Mouse (Mus musculus) neural tube, embryonic 10.5 days (tissue): ENCODE measurements around the gene Wdr38.

Experiments used
- DNase-seq: peaks from one replicate; pipeline ENCODE4 v3.0.0-alpha.2; 2017; ENCODE audit warnings: low spot score; ENCODE audit errors: extremely low spot score

Gene Wdr38

DNA sequence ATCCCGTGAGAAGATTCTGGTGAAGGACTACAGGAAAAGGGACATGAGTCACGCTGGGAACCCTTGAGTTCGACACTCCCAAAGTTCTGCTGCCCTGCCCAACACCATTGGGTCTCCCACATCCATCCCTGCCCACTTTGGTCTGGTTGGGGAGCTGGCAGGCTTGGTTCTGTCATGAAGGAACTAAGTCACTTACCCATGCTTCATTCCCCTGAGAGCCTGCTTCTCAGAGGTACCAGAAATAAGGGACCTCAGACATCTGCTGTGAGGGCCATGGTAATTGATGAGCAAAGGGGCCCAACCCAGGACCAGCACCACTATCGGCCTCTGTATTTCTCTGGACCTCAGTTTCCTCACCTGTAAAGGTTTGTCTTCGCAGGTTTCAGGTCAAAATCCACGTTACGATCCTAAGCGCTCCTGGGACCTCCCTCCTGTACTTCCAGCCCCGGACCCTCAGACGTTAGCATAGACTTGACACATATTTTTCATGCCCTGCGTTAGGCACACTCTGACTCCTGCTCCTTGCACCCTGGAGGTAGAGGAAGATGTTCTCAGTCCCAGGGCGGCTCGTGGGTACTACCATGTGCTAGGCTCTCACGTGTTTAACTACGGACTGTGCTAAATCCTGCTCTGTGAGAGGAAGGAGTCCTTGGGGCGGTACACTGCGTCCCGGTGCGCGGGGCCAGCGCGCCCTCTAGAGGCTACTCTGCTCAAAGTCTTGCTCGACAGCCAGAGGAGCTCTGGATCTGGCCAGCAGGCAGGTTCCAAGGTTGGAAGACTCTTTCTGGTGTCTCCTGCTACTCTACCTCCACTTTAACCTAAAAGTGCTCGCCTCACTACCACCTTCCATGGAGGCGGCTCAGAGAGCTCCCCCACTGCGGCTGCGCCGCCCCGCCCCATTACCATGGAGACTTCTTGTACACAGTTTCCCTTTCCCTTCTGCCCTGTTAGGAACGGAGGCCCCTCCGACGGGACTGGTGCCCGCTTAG is at the start of gene Wdr38:
Gene Wdr38 (plus strand): TSS at position 91 of the 989 bp plus-strand sequence.
- DNase-seq = peak; percentile 92

DNA sequence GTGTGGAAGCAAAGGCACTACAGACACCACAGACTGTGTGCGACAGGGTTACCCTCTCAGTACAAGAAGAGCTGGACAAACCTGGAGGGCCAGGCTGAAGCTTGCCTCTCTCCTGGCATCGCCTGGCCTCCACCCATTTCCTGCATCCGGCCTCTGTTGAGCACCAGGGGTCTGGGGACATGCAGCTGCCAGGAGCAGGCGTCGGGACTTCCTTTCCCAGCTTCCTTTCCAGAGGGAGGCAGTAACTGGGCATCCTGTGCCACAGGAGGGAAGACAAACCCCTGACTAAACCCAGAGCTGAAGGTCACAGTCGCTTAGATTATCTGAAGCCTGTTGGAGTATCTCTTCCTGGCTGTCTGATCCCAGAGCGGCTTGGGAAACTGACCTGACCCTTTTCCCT is 49.7 kb upstream of the Wdr38 start:
- no peak for DNase-seq

DNA sequence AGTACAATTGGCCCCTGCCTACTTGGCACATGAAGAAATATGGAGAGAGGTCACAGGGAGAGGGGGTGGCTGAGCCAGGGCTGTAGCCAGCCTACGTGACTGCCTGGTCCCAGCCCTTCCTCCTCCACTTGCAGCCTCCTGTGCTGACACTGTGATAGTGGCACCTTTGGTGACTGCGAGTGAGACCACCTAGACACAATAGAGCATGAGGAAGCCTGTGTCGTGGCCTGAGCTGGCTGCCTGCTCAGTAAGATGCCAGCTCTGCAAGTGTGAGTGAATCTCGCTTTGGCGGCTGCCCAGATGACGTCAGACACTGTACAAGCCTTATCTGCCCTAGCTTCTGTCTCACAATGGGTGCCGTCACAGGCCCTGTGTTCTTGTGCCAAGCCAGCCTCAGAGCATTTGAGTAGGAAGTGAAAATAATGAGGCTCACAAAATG is 47.0 kb upstream of the Wdr38 start:
- DNase-seq = no peak

DNA sequence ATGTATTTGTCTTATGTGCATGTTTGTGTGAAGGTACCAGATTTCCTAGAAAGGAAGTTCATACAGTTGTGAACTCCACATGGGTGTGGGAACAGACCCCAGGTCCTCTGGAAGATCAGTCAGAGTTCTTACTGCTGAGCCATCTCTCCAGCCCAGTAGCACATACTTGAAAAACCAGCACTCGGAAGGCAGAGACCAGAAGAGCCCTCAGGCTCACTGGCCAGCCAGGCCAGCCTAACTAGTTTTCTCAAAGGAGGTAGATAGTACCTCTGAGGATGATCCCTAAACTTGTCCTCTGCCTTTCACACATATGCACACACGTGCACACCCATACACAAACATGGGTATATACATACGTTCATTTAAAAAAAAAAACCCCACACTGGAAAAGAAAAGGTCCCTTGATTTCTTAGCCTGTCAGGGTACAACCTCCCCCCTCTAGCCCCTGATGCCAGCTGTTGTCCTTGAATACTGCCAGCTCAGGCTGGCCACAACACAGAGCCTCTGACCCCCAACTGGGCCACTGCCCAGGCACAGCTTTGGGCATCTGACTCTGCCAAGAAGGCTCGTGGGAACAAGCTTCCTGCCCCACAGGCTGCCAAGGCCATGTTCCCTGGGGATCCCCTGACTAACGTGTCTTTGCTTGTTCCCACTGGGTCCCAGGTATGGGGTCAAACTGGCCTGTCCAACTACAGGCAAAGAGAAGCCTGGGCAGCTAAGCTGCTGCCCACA is 44.0 kb upstream of the Wdr38 start:
- DNase-seq = no peak

DNA sequence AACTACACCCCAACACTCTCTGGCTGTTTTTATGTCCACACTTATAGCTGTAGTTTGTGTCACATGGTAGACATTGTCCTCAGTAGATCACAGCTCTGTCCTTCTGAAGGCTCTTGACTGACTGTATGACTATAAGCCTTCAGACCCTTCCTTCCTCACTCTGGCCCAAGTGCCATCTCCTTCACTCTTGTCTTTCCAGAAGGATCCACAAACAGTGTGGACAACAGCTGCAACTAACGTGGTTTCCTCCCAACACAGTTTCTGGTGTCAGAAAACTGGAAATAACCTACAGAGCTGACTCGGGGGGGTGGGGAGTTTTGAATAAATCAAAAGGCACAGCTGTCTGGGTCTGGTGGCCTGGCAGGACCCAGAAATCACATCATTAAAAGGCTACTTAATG is 41.2 kb upstream of the Wdr38 start:
- DNase-seq = no peak

DNA sequence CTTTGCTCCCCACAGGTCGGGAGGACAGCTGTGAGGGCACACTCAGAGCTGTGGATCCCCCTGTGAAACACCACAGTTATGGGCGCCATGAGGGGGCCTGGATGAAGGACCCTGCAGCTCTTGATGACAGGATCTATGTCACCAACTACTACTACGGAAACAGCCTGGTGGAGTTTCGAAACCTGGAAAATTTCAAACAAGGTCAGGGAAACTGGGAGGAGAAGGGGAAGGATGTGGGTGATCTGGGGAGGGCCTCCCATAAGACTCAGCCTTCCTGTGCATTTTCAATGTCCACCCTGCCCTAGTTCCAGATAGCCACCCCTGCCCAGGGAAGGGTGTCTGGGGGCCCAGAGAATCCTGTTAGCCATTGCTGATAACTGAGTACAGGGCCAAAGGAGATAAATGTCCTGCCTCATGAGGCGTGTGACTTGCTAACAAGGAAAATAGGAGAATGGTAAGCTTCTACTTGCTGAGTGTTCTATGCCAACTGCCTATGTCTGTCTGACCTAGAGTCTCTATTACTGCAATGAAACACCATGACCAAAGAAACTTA is 39.5 kb upstream of the Wdr38 start:
- DNase-seq = no peak

DNA sequence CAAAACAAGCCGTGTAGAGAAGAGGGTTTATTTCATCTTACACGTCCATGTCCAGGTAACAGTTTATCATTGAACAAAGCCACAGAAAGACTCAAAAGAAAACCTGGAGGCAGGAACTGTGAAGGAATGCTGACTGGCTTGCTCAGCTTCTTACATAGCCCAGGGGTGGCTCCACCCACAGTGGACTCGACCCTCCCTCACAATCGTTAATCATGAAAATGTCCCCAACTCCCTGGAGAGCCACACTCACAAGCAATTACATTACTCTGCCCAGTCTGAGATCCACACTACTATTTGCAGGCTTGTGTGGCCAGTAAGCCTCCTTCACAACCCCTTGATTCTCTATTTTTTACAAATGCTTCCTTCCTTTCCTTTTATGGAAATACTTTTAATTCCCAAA is 33.1 kb upstream of the Wdr38 start:
- DNase-seq = peak; percentile 30

DNA sequence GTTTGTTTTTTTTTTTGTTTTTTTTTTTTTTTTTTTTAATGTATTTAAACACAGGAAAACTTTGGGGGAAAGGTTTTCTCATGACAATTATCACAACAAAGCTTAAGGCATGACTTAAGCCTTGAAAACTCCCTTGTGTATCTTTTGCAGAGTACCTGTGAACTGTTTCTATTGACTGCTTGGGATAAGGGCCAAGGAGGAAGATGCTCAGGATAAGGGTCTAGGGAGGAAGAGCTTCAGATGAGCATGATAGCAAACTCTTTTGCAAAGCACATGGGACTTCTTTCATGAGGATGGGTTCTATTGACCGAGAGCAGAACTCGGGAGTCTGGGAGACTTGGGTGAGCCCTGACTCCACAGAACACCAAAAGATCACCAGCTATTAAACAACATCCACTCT is 27.6 kb upstream of the Wdr38 start:
- DNase-seq = no peak

DNA sequence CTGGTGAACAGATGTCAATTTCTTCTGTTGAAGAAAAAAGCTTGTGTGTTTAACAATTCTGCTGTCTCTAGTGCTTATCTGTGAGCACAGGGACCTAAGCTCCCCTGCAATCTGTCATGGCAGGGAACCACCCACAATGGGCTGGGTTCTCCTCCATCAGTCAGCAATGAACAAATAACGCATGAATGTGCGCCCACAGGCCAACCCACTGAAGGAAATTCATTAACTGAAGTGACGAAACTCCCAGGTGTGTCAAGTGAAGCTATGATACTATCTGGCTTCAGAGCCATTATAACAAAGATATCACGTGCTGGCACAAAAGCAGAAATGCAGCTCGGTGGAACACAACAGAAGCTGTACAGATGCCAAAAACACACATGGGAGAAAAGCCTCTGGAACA is 27.2 kb upstream of the Wdr38 start:
- no peak for DNase-seq

DNA sequence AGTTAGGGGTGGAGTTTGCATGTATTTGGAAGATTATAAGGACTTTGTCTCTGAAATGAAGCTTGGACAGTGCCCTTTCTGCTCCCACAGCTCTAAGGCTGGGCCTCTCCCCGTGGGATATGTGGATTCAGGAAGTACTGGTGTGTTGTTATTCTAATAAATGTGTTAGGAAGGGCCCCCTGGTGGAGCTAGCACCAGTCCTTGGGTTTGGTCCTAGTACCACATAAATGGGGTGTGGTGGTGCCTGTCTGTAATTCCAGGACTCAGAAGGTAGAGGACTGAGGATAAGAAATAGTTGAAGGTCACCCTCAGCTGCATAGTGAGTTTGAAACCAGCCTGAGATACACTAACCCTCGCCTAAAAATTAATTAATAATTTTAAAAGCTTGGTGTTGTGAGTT is 24.1 kb upstream of the Wdr38 start:
- DNase-seq = no peak

DNA sequence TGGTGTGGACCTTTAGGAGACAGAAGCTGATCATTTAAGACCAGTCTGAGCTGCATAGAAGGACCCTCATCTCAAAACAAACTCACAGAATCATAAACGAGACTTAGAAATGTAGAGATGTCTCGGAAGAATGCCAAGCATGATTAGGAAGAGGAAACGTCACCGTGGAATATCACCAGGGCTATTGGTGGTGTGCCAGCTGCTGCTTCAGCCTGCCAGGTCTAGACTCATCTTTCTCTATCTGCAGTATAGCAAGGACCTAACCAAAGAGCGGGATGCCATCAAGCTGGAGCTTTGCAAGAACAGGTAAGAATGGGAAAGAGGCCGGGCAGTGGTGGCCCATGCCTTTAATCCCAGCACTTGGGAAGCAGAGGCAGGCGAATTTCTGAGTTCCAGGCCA is 23.6 kb upstream of the Wdr38 start:
- no peak for DNase-seq

DNA sequence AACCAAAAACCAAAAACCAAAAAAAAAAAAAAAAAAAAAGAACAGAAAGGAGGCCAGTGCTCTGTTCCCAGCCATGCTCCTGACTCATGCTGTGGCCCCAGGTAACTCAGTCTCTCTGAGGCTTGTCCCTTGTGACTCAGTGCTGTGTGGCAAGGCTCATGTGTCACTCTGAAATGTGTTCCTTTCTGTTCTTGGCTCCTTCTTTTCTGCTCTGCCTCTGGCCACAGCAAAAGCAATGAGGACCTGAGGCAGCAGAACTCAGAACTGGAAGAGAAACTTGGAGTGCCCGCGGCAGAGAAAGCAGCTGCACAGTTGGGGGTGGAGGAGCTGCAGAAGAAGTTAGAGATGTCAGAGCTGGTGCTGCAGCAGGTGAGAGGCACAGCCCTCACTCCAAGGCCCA is 23.1 kb upstream of the Wdr38 start:
- no peak for DNase-seq

DNA sequence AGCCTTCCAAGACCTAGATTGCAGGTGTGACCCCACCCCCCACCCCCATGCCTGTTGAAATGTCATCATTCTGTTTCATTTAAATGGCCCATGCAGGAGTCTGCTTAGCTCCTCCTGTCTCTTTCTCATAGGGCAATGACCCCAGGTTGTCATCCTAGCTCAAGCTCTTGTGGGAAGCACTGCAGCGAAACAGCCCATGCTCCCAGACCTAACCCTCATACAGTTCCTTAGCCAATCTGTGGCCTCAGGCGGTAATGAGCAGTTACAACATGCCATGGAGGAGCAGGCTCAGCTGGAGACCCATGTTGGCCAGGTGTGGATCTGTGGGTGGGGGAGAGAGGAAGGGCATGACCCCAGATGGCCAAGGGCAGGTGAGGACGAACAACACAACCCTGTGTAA is 22.1 kb upstream of the Wdr38 start:
- DNase-seq = no peak

DNA sequence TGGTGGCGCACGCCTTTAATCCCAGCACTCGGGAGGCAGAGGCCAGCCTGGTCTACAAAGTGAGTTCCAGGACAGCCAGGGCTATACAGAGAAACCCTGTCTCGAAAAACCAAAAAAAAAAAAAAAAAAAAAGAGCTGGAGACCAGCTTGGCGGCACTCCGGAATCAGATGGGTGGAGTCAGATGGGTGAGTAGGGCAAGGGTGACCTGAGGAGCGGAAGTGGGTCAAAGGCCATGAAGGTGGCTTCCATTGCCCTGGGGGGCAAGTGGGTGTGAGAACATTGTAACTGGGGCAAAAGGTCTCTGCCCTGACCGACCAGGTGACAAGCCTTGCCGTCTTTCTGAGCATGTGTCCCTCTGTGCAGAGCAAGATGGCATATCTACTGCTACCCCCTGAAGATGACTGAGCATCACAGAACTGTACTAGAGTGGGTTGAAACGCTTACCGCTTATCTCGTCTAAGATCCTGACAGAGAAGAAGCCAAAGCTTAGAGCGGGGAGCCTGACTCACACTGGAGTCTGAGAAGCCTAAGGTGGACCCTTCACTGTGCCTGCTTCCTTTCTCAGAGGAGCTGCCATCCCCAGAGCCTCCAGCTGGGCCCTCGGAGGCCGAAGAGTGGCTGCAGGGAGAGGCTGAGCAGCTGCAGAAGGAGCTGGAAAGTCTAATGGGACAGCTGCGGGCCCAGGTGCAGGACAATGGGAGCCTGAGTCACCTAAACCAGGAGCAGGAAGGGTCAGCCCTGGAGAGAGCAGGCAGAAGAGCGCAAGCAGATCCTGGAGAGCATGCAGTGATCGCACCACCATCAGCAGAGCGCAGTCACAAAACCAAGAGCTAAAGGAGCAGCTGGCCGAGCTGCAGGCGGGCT is 21.1 kb upstream of the Wdr38 start:
- DNase-seq = no peak

DNA sequence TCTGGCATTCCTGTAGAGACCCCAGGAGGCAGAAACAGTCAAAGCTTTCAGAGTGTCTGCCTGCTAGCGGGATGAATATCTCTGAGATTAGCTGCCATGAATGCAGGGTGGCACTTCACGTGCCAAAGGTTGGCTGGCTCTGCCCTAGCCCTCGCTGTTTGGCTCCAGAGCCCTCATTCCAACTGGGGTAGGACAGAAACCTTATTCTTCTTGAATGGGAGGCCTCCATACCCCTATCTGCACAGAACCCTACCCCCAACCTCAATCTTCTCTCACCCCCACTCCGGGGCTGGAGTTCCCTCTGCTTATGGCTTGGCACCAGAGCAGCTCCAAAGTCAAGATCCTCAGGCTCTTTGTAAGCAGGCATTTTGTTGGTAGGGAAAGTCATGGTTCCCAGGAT is 19.4 kb upstream of the Wdr38 start:
- no peak for DNase-seq

DNA sequence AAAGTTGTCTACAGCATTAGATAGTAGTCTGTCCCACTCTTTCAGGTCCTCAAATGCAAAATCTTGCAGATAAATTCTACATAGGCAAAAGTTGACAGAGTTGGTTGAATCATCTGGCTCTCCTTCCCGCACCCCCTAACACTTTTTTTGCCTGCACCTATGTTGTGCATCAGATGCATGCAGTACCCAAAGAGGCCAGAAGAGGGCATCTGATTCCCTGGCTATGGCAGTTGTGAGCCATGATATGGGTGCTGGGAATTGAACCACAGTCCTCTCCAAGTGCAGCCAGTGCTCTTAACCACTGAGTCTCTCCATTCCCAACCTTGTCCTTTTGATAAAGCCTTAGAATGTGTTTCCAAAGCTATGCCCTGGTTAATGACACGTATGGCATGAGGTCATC is 13.8 kb upstream of the Wdr38 start:
- no peak for DNase-seq

DNA sequence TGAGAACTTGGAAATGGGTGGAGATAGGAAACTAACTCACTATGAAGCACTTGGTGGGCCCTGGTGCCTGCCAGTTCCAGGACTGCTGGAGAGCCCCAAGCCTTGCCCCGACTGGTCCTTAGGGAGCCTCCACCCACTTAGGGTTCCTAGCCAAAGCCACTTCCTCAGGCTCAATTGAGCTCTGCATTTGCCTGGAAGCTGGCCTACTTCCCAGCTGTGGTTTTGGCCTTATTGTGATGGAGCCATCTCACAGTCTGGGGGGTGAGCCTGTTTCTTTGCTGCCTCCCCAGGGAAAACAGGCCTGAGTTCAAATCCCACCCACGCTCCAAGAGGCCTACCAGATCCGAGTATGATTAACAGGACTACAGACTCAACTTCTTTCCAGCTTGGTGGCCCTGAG is 10.7 kb upstream of the Wdr38 start:
- DNase-seq = no peak

DNA sequence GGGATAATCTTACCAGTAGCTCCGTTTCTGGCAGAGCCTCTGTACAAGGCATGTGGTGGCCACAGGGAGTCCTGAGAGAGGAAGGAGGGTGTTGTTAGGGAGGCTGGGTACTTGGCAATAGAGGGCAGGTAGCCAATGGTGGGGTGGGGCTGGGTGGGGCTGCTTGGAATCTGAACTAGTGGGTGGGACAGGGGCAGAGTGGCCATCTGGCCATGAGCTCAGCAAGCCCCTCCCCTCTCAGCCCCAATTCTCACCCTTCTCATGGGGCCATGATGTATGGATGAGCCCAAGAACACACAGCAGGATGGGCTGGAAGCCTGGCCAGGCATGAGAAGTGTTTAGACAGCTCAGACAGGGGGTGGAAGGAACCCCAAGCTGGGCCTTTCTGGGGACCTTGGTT is 9.9 kb upstream of the Wdr38 start:
- no peak for DNase-seq

DNA sequence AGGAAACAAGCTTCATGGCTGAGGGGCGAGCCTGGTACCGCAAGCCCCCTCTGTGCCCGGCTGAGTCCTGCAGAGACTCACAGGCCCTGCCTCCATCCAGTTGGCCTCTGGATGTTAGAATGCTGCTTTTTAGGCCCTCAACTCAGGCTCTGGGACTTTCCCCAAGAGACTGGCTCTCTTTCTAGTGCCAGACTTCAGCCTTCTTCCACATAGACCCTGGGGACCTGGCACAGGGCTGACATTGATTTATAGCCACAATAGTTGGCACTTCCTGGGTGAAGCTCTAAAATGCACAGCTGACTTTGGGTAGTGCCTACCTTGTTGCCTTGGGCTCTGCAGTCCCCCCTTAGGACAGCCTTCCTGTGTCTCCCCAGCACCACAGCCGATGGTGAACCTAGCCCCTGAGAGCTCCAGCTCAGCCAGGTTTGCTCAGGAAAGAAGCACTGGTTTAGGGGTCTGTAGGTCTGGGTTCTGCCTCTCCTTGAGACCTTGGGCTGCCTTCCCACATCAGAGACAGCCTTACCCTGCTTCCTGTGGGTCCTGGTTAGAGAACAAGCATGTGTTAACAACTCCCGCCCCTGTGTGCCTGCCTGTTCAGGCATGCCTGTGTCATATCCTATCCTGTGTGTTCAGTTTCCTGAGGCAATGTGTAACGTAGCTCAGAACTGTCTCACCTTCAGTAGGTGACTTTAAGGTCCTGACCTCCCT is 9.3 kb upstream of the Wdr38 start:
- DNase-seq = no peak

DNA sequence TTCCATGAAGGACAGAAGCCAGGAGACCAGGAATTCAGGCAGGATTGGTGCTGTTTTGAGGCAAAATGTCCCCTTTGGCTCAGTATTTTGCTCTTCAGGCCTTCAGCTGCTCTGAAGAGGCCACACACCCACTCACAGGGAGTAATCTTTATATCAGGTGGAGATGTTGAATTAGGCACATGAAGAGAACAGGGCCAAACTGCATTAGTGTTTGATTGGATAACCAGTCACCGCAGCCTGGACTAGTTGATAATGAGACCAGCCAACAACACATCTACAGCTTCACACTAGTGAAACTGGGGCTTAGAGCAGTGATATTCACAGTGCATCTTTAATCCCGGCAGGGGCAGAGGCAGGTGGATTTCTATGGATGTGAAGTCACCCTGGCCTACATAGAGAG is 8.3 kb upstream of the Wdr38 start:
- DNase-seq = no peak

DNA sequence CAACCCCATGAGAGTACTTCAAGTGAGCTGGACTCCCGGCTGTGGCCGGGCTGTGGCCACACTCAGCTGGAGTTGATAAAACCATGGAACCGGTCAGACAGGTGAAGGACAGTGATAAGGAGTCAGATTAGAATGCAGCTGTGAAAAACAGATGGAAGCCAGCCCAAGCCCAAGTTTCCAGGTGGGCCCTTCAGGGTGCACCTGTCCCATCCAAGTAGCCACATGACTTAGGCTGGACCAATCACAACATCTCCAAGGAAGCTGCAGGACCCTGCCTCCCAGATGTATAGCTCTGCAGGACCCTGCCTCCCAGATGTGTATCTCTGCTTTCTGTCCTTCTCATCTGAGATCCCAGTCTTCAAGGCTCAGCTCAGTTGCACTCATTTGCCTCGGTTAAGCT is 5.3 kb upstream of the Wdr38 start:
- DNase-seq = no peak
